Mouse (Mus musculus) small intestine, adult 2 months (tissue): ENCODE results near the gene Acoxl.

Experiments used
- CTCF ChIP-seq: fragments of 200-500 bp; IDR thresholded peaks from 2 replicates; pipeline ENCODE4 v1.5.1; 2012; ENCODE audit warnings: low read depth, mild to moderate bottlenecking, control low read depth, inconsistent platforms, low read length, moderate library complexity, mixed read lengths; ENCODE audit not compliant: insufficient replicate concordance, insufficient read length; ENCODE audit errors: extremely low read depth
- POLR2A ChIP-seq: fragments of 200-500 bp; IDR thresholded peaks from 2 replicates; pipeline ENCODE4 v1.6.1; 2012; ENCODE audit warnings: low read depth, mild to moderate bottlenecking, control low read depth, inconsistent platforms, low read length, moderate library complexity

- TF ChIP-seq POLR2A (no peak), CTCF (no peak)
These were observed 266.1 kb downstream of the Acoxl start for GRCm38 (mm10) chr2:128104815-128105214.
